Mouse (Mus musculus): ENCODE measurements around the gene Usp35. TPM values are rescaled to one million over a fixed set of nuclear protein-coding genes. Genes with fewer than 3 reads are reported as not detected.

The Usp35 gene
- polyA plus RNA-seq, 1 experiment from 2014 or later, result 0.92 TPM

GRCm38 (mm10) chr7:97344655-97345054, 12.8 kb upstream of the Usp35 start:
- Histone ChIP-seq H3K4me2 (no peak overlapping the region), H3K9me3 (ENCODE audit: control insufficient read depth, low read length) (no peaks in the 10 kb centered on the region), H3K4me3 (ENCODE audit: low read depth, low read length) (no peak overlapping the region), H3K27ac (ENCODE audit: low read depth, low read length) (no peak overlapping the region), H3K36me3 (ENCODE audit: control insufficient read depth, insufficient read depth, low read length) (no peaks in the 10 kb centered on the region), H3K4me1 (replicated peaks; ENCODE audit: control insufficient read depth, insufficient read depth, low read length) (peaks cover 10% of the 10 kb centered on the region; the same call in 1 of the 2 replicates), H3K27me3 (replicated peaks; ENCODE audit: control insufficient read depth, insufficient read depth, low read length) (no peaks in the 10 kb centered on the region), H3K9ac (ENCODE audit: low read depth, low read length) (no peak overlapping the region)
- 84% methylated on average over 2 of the region's 2 CpGs for WGBS
- no peak for ATAC-seq (replicated peaks; ENCODE audit: low FRiP score)
- no peak for DNase-seq (ENCODE audit: low spot score)

GRCm38 (mm10) chr7:97342961-97343360, 11.1 kb upstream of the Usp35 start:
- DNase-seq (ENCODE audit: low spot score) (no peak), ATAC-seq (replicated peaks; ENCODE audit: low FRiP score) (no peak)
- H3K4me2 ChIP-seq, result no peak overlapping the region
- WGBS, result 38% methylated on average over 2 of the region's 2 CpGs
- H3K27me3 ChIP-seq (replicated peaks; ENCODE audit: control insufficient read depth, insufficient read depth, low read length), result no peaks in the 10 kb centered on the region
- H3K9me3 ChIP-seq (ENCODE audit: control insufficient read depth, low read length), result no peaks in the 10 kb centered on the region
- peaks cover 14% of the 10 kb centered on the region for H3K4me1 ChIP-seq (replicated peaks; ENCODE audit: control insufficient read depth, insufficient read depth, low read length)
- H3K9ac ChIP-seq (ENCODE audit: low read depth, low read length), result no peak overlapping the region
- H3K27ac ChIP-seq (ENCODE audit: low read depth, low read length), result no peak overlapping the region
- H3K4me3 ChIP-seq (ENCODE audit: low read depth, low read length), result no peak overlapping the region
- H3K36me3 ChIP-seq (ENCODE audit: control insufficient read depth, insufficient read depth, low read length), result no peaks in the 10 kb centered on the region

GRCm38 (mm10) chr7:97340907-97341849, 9.4 kb upstream of the Usp35 start:
- ATAC-seq (replicated peaks; ENCODE audit: low FRiP score) (no peak; the same call in 1 of the 2 replicates), DNase-seq (ENCODE audit: low spot score) (no peak)
- Histone ChIP-seq H3K9ac (ENCODE audit: low read depth, low read length) (no peak overlapping the region), H3K4me1 (replicated peaks; ENCODE audit: control insufficient read depth, insufficient read depth, low read length) (peaks cover 13% of the 10 kb centered on the region), H3K9me3 (ENCODE audit: control insufficient read depth, low read length) (no peaks in the 10 kb centered on the region), H3K27me3 (replicated peaks; ENCODE audit: control insufficient read depth, insufficient read depth, low read length) (no peaks in the 10 kb centered on the region), H3K27ac (ENCODE audit: low read depth, low read length) (no peak overlapping the region), H3K36me3 (ENCODE audit: control insufficient read depth, insufficient read depth, low read length) (no peaks in the 10 kb centered on the region), H3K4me2 (no peak overlapping the region), H3K4me3 (ENCODE audit: low read depth, low read length) (no peak overlapping the region)
- WGBS, result 51% methylated on average over 18 of the region's 18 CpGs

- Histone ChIP-seq H3K4me2 (no peak overlapping the region), H3K27me3 (replicated peaks; ENCODE audit: control insufficient read depth, insufficient read depth, low read length) (no peaks in the 10 kb centered on the region), H3K4me1 (replicated peaks; ENCODE audit: control insufficient read depth, insufficient read depth, low read length) (peaks cover 13% of the 10 kb centered on the region), H3K9ac (ENCODE audit: low read depth, low read length) (no peak overlapping the region), H3K36me3 (ENCODE audit: control insufficient read depth, insufficient read depth, low read length) (no peaks in the 10 kb centered on the region), H3K27ac (ENCODE audit: low read depth, low read length) (no peak overlapping the region), H3K4me3 (ENCODE audit: low read depth, low read length) (no peak overlapping the region), H3K9me3 (ENCODE audit: control insufficient read depth, low read length) (no peaks in the 10 kb centered on the region)
- 89% methylated on average over 7 of the region's 7 CpGs for WGBS
- ATAC-seq (replicated peaks; ENCODE audit: low FRiP score) (no peak), DNase-seq (ENCODE audit: low spot score) (no peak)
Measured at GRCm38 (mm10) chr7:97339623-97340022, 7.8 kb upstream of the Usp35 start.

- ATAC-seq (replicated peaks; ENCODE audit: low FRiP score), result no peak
- WGBS, result 79% methylated on average over 4 of the region's 4 CpGs
- no peaks in the 10 kb centered on the region for H3K27me3 ChIP-seq (replicated peaks; ENCODE audit: control insufficient read depth, insufficient read depth, low read length)
Measured at GRCm38 (mm10) chr7:97338593-97338992, 6.8 kb upstream of the Usp35 start.

GRCm38 (mm10) chr7:97336678-97337077, 4.9 kb upstream of the Usp35 start:
- ATAC-seq (replicated peaks; ENCODE audit: low FRiP score) (no peak), DNase-seq (ENCODE audit: low spot score) (no peak)
- H3K36me3 ChIP-seq (ENCODE audit: control insufficient read depth, insufficient read depth, low read length), result no peaks in the 10 kb centered on the region
- 57% methylated on average over 1 of the region's 1 CpGs for WGBS
- H3K9me3 ChIP-seq (ENCODE audit: control insufficient read depth, low read length), result no peaks in the 10 kb centered on the region
- H3K9ac ChIP-seq (ENCODE audit: low read depth, low read length), result no peak overlapping the region
- no peak overlapping the region for H3K27ac ChIP-seq (ENCODE audit: low read depth, low read length)
- H3K4me1 ChIP-seq (replicated peaks; ENCODE audit: control insufficient read depth, insufficient read depth, low read length), result peaks cover 18% of the 10 kb centered on the region
- no peak overlapping the region for H3K4me2 ChIP-seq
- no peaks in the 10 kb centered on the region for H3K27me3 ChIP-seq (replicated peaks; ENCODE audit: control insufficient read depth, insufficient read depth, low read length)
- H3K4me3 ChIP-seq (ENCODE audit: low read depth, low read length), result no peak overlapping the region

More at GRCm38 (mm10) chr7:97338593-97338992, 6.8 kb upstream of the Usp35 start:
- Histone ChIP-seq H3K4me3 (ENCODE audit: low read depth, low read length) (no peak overlapping the region), H3K36me3 (ENCODE audit: control insufficient read depth, insufficient read depth, low read length) (no peaks in the 10 kb centered on the region), H3K4me2 (no peak overlapping the region), H3K9ac (ENCODE audit: low read depth, low read length) (no peak overlapping the region), H3K4me1 (replicated peaks; ENCODE audit: control insufficient read depth, insufficient read depth, low read length) (peaks cover 13% of the 10 kb centered on the region), H3K27ac (ENCODE audit: low read depth, low read length) (no peak overlapping the region), H3K9me3 (ENCODE audit: control insufficient read depth, low read length) (no peaks in the 10 kb centered on the region)
- no peak for DNase-seq (ENCODE audit: low spot score)

- H3K4me3 ChIP-seq (ENCODE audit: low read depth, low read length), result no peak overlapping the region
- 74% methylated on average over 2 of the region's 2 CpGs for WGBS
- DNase-seq (ENCODE audit: low spot score) (no peak), ATAC-seq (replicated peaks; ENCODE audit: low FRiP score) (no peak)
- no peak overlapping the region for H3K4me2 ChIP-seq
- no peak overlapping the region for H3K9ac ChIP-seq (ENCODE audit: low read depth, low read length)
- H3K4me1 ChIP-seq (replicated peaks; ENCODE audit: control insufficient read depth, insufficient read depth, low read length), result peaks cover 17% of the 10 kb centered on the region
- H3K27me3 ChIP-seq (replicated peaks; ENCODE audit: control insufficient read depth, insufficient read depth, low read length), result no peaks in the 10 kb centered on the region
- H3K36me3 ChIP-seq (ENCODE audit: control insufficient read depth, insufficient read depth, low read length), result no peaks in the 10 kb centered on the region
- no peak overlapping the region for H3K27ac ChIP-seq (ENCODE audit: low read depth, low read length)
- no peaks in the 10 kb centered on the region for H3K9me3 ChIP-seq (ENCODE audit: control insufficient read depth, low read length)
Measured at GRCm38 (mm10) chr7:97334406-97334805, 2.6 kb upstream of the Usp35 start.

- H3K36me3 ChIP-seq (ENCODE audit: control insufficient read depth, insufficient read depth, low read length), result no peaks in the 10 kb centered on the region
- H3K27ac ChIP-seq (ENCODE audit: low read depth, low read length), result no peak overlapping the region
- H3K27me3 ChIP-seq (replicated peaks; ENCODE audit: control insufficient read depth, insufficient read depth, low read length), result no peaks in the 10 kb centered on the region; the same call in 1 of the 2 replicates
- DNase-seq (ENCODE audit: low spot score), result no peak
- no peak for ATAC-seq (replicated peaks; ENCODE audit: low FRiP score)
- no peaks in the 10 kb centered on the region for H3K9me3 ChIP-seq (ENCODE audit: control insufficient read depth, low read length)
- H3K4me3 ChIP-seq (ENCODE audit: low read depth, low read length), result no peak overlapping the region
- peaks cover 17% of the 10 kb centered on the region for H3K4me1 ChIP-seq (replicated peaks; ENCODE audit: control insufficient read depth, insufficient read depth, low read length)
- peak overlapping the region; percentile 92 for H3K4me2 ChIP-seq
- H3K9ac ChIP-seq (ENCODE audit: low read depth, low read length), result no peak overlapping the region
- 59% methylated on average over 6 of the region's 6 CpGs for WGBS
Measured at GRCm38 (mm10) chr7:97333113-97333898, 1.5 kb upstream of the Usp35 start.
